Mouse (Mus musculus) kidney, postnatal 36 days (tissue): ENCODE measurements around the gene Tff2.

Experiments
- DNase-seq, 2 experiments: peaks; one replicate each; pipeline ENCODE4 v3.0.0; 2021 to 2022; ENCODE audit warnings: mixed read lengths in 2 of 2

Gene Tff2

GRCm38 (mm10) chr17:31144040-31145037, at the start of gene Tff2:
Gene Tff2 (minus strand): TSS chr17:31144282.
- peak in 1 of 2 experiments; percentile 25 for DNase-seq

GRCm38 (mm10) chr17:31193360-31193759, 49.3 kb upstream of the Tff2 start:
- no peak for DNase-seq

GRCm38 (mm10) chr17:31192663-31193062, 48.6 kb upstream of the Tff2 start:
- no peak for DNase-seq

- no peak for DNase-seq
Measured at GRCm38 (mm10) chr17:31191825-31192224, 47.7 kb upstream of the Tff2 start.

GRCm38 (mm10) chr17:31187370-31187769, 43.3 kb upstream of the Tff2 start:
- DNase-seq = peak; percentile 75 to 89

GRCm38 (mm10) chr17:31184269-31184990, 40.3 kb upstream of the Tff2 start:
- peak in 1 of 2 experiments; percentile 37 for DNase-seq

GRCm38 (mm10) chr17:31183180-31183974, 39.3 kb upstream of the Tff2 start:
- DNase-seq = no peak

- DNase-seq = no peak
Measured at GRCm38 (mm10) chr17:31181490-31181889, 37.4 kb upstream of the Tff2 start.

GRCm38 (mm10) chr17:31176321-31176720, 32.2 kb upstream of the Tff2 start:
- no peak for DNase-seq

GRCm38 (mm10) chr17:31169796-31170195, 25.7 kb upstream of the Tff2 start:
- DNase-seq = no peak

- DNase-seq = no peak
Measured at GRCm38 (mm10) chr17:31165127-31165526, 21.0 kb upstream of the Tff2 start, which contains the start of gene Tff1. Gene Tff1 (minus strand): TSS chr17:31165277.

GRCm38 (mm10) chr17:31163821-31164220, 19.7 kb upstream of the Tff2 start:
- DNase-seq = no peak

- DNase-seq = peak; percentile 18 to 27
Measured at GRCm38 (mm10) chr17:31162607-31163006, 18.5 kb upstream of the Tff2 start.

- DNase-seq = peak; percentile 35 to 46
Measured at GRCm38 (mm10) chr17:31160291-31160690, 16.2 kb upstream of the Tff2 start.

GRCm38 (mm10) chr17:31157921-31158320, 13.8 kb upstream of the Tff2 start:
- DNase-seq = no peak

- DNase-seq = no peak
Measured at GRCm38 (mm10) chr17:31153785-31154184, 9.7 kb upstream of the Tff2 start.

- peak in 1 of 2 experiments; percentile 23 for DNase-seq
Measured at GRCm38 (mm10) chr17:31152966-31153499, 9.0 kb upstream of the Tff2 start.

GRCm38 (mm10) chr17:31152512-31152911, 8.4 kb upstream of the Tff2 start:
- DNase-seq = peak; percentile 74 to 89

- DNase-seq = no peak
Measured at GRCm38 (mm10) chr17:31145998-31146397, 1.9 kb upstream of the Tff2 start.

- no peak for DNase-seq
Measured at GRCm38 (mm10) chr17:31142116-31142515, 2.0 kb downstream of the Tff2 start.

GRCm38 (mm10) chr17:31138398-31138797, 5.7 kb downstream of the Tff2 start:
- peak; percentile 65 to 76 for DNase-seq

GRCm38 (mm10) chr17:31136821-31137220, 7.3 kb downstream of the Tff2 start:
- DNase-seq = no peak
